Mouse (Mus musculus) embryonic fibroblast, embryonic 13.5 days (primary cell): ENCODE measurements around the gene Gm20388.

Experiments used
- CTCF ChIP-seq: IDR thresholded peaks from 2 replicates; pipeline ENCODE4 v1.5.1; 2011; ENCODE audit warnings: mild to moderate bottlenecking, control low read depth, low read length, moderate library complexity, borderline replicate concordance; ENCODE audit not compliant: insufficient read depth
- POLR2A ChIP-seq: IDR thresholded peaks from 2 replicates; pipeline ENCODE4 v1.6.1; 2011; ENCODE audit warnings: low read depth, mild to moderate bottlenecking, control low read depth, low read length, moderate library complexity

- TF ChIP-seq CTCF (no peak), POLR2A (no peak)
Observed at GRCm38 (mm10) chr8:122512392-122512791, 2601.8 kb downstream of the Gm20388 start.
